Mouse (Mus musculus) gastrocnemius, postnatal 4 days (tissue): ENCODE measurements around the gene Glcci1. TPM values are rescaled to one million over a fixed set of nuclear protein-coding genes. Genes with fewer than 3 reads are reported as not detected.

Source experiments
- DNase-seq, 2 experiments: peaks; one replicate each; pipeline ENCODE4 v3.0.0; 2021 to 2022; ENCODE audit warnings: low spot score in 2 of 2, mixed read lengths in 2 of 2
- total RNA-seq, 2 experiments: library from RNA; stranded (reverse); gene quantifications; 2 replicates each; pipeline ENCODE4 v1.2.3; 2021

Gene Glcci1
- total RNA-seq, 2 experiments from 2014 or later, result 17.0 to 20.7 TPM

GRCm38 (mm10) chr6:8545780-8546179 lies 36.4 kb downstream of the Glcci1 start:
- DNase-seq, result no peak

- DNase-seq, result no peak
Observed at GRCm38 (mm10) chr6:8551155-8551554, 41.8 kb downstream of the Glcci1 start.

- DNase-seq, result no peak
Observed at GRCm38 (mm10) chr6:8556849-8557571, 47.6 kb downstream of the Glcci1 start.

GRCm38 (mm10) chr6:8560682-8561081 lies 51.3 kb downstream of the Glcci1 start:
- DNase-seq, result no peak

- no peak for DNase-seq
Observed at GRCm38 (mm10) chr6:8582377-8582776, 73.0 kb downstream of the Glcci1 start.

- DNase-seq, result no peak
Observed at GRCm38 (mm10) chr6:8583892-8584291, 74.5 kb downstream of the Glcci1 start.

GRCm38 (mm10) chr6:8591665-8592064 lies 82.3 kb downstream of the Glcci1 start:
- no peak for DNase-seq

- DNase-seq, result no peak
Observed at GRCm38 (mm10) chr6:8617369-8617768, 108.0 kb downstream of the Glcci1 start.

- no peak for DNase-seq
Observed at GRCm38 (mm10) chr6:8619582-8620350, 110.4 kb downstream of the Glcci1 start.

- DNase-seq, result no peak
Observed at GRCm38 (mm10) chr6:8623045-8623444, 113.6 kb downstream of the Glcci1 start.

- no peak for DNase-seq
Observed at GRCm38 (mm10) chr6:8628226-8628625, 118.8 kb downstream of the Glcci1 start.

GRCm38 (mm10) chr6:8628715-8629267 lies 119.4 kb downstream of the Glcci1 start:
- DNase-seq, result no peak

GRCm38 (mm10) chr6:8630531-8630930 lies 121.1 kb downstream of the Glcci1 start:
- no peak for DNase-seq

- DNase-seq, result no peak
Observed at GRCm38 (mm10) chr6:8631362-8631761, 122.0 kb downstream of the Glcci1 start.

GRCm38 (mm10) chr6:8631986-8632632 lies 122.7 kb downstream of the Glcci1 start:
- DNase-seq, result no peak

GRCm38 (mm10) chr6:8632701-8633100 lies 123.3 kb downstream of the Glcci1 start:
- DNase-seq, result no peak

GRCm38 (mm10) chr6:8638122-8638521 lies 128.7 kb downstream of the Glcci1 start:
- no peak for DNase-seq

- DNase-seq, result no peak
Observed at GRCm38 (mm10) chr6:8638899-8639298, 129.5 kb downstream of the Glcci1 start.

GRCm38 (mm10) chr6:8639526-8639925 lies 130.1 kb downstream of the Glcci1 start:
- no peak for DNase-seq

GRCm38 (mm10) chr6:8640863-8641262 lies 131.5 kb downstream of the Glcci1 start:
- no peak for DNase-seq

GRCm38 (mm10) chr6:8644703-8645102 lies 135.3 kb downstream of the Glcci1 start:
- DNase-seq, result no peak

- no peak for DNase-seq
Observed at GRCm38 (mm10) chr6:8645708-8646107, 136.3 kb downstream of the Glcci1 start.
